Mouse (Mus musculus) ovary, adult 2 months (tissue): ENCODE results near the gene Extl1. TPM values are rescaled to one million over a fixed set of nuclear protein-coding genes. Genes with fewer than 3 reads are reported as not detected.

Source experiments
- polyA plus RNA-seq: library from polyadenylated mRNA; depleted of rRNA; stranded (reverse); fragments of >200 nt; gene quantifications from 2 replicates; pipeline ENCODE4 v1.2.3, GENCODE M21; 2012; rRNA removed

Extl1 gene
- polyA plus RNA-seq, result 1.1 and 1.8 TPM in 2 replicates

GRCm38 (mm10) chr4:134383750-134384149 is at the start of gene Extl1:
Gene Extl1 (minus strand): TSS chr4:134383850.

DNA sequence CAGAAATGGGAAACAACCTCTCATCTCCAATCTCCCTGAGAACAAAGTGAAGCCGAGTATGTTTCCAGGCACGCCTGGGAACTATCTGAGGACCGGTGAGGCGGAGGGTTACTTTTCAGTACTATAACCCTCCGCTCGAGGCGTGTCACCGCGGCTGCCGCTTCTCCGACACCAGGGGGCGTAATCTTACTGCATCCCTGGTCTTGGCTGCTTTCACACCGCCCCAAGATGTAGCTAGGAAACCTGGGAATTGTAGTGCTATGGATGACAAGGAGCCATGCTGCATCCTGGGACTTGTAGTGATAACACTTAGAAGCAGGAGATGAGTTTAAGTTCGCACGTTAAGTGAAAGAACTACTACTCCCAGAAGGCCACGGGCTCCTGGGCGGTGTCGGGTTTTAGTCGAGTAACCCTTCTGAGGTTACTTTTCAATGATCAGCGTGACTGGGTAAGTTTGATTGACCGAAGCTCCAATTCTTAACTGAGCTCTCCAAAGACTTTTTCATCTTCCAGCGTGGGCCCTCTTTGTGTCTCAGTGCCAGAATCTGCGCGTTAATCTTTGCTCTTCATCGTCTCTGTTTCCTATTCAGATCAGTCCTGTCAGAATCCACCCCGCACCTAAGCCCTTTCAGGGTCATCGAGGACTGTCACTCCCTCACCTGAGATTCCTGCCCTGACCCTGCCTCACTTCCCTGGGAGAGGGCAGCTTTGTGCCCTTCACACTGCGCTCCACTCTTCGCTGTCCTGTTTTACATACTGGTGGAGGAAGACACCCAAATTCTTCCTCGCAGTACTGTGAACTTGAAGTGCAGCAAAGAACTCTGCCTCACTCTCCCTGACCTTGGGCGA is 12.6 kb upstream of the Extl1 start, which contains the start of gene Pafah2:
Gene Pafah2 (plus strand): TSS at position 344 of the 849 bp plus-strand sequence.

GRCm38 (mm10) chr4:134343071-134344031 is 40.3 kb downstream of the Extl1 start, which contains the start of gene Slc30a2:
Gene Slc30a2 (plus strand): TSS chr4:134343181.

DNA sequence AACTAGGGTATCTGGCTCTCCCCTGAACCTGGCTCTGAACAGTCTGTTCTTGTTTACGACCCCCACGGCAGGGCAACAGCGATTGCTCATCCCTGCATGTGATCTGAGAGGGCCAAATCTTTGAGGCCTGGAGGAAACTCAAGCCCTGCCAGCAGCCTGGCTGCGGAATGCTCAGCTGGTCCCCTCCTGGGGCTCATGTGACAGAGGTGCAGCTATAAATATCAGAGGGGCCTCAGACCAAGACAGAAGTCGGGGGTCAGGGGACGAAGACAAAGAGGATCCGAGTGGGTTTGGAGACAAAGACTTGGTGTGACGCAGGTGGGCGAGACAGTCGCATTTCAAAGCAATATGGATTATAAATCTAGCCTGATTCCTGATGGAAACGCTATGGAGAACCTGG is 68.8 kb downstream of the Extl1 start, which contains the start of gene Trim63:
Gene Trim63 (plus strand): TSS at position 245 of the 400 bp plus-strand sequence.

Other genes starting within 250 kb of the Extl1 start
- 34.2 and 37.7 TPM in 2 replicates for gene Cep85, start 196.7 kb downstream of the Extl1 start, polyA plus RNA-seq
- gene Gm7534, start 180.8 kb downstream of the Extl1 start, polyA plus RNA-seq, result not detected in 2 replicates
- gene Catsper4, start 156.5 kb downstream of the Extl1 start, polyA plus RNA-seq, result 0.25 TPM in 1 of 2 replicates, not detected in the other
- 5.2 and 6.8 TPM in 2 replicates for gene Cnksr1, start 145.5 kb downstream of the Extl1 start, polyA plus RNA-seq
- gene E130218I03Rik, start 140.2 kb downstream of the Extl1 start, polyA plus RNA-seq, result 0.16 and 0.17 TPM in 2 replicates
- 13.4 and 15.5 TPM in 2 replicates for gene Zfp593, start 138.3 kb downstream of the Extl1 start, polyA plus RNA-seq
- gene Gm30191, start 136.9 kb downstream of the Extl1 start, polyA plus RNA-seq, result 0.44 TPM in 1 of 2 replicates, not detected in the other
- gene Grrp1, start 129.7 kb downstream of the Extl1 start, polyA plus RNA-seq, result 56.5 and 60.9 TPM in 2 replicates
- 2.3 and 3.9 TPM in 2 replicates for gene Pdik1l, start 96.0 kb downstream of the Extl1 start, polyA plus RNA-seq
- 0.36 and 1.1 TPM in 2 replicates for gene Trim63, start 68.7 kb downstream of the Extl1 start, polyA plus RNA-seq
- 10.6 and 10.8 TPM in 2 replicates for gene Slc30a2, start 40.7 kb downstream of the Extl1 start, polyA plus RNA-seq
- gene Pafah2, start 12.5 kb upstream of the Extl1 start, polyA plus RNA-seq, result 14.3 and 20.1 TPM in 2 replicates
- 5.9 and 8.4 TPM in 2 replicates for gene Stmn1, start 84.5 kb upstream of the Extl1 start, polyA plus RNA-seq
- 133 and 163 TPM in 2 replicates for gene Paqr7, start 112.8 kb upstream of the Extl1 start, polyA plus RNA-seq
- gene Aunip, start 127.1 kb upstream of the Extl1 start, polyA plus RNA-seq, result 1.1 and 1.5 TPM in 2 replicates
- gene Mtfr1l, start 151.5 kb upstream of the Extl1 start, polyA plus RNA-seq, result 131 and 161 TPM in 2 replicates
- gene Selenon, start 168.3 kb upstream of the Extl1 start, polyA plus RNA-seq, result 54.2 and 57.7 TPM in 2 replicates